Mouse (Mus musculus): ENCODE data around the gene Tmem41b.

GRCm38 (mm10) chr7:110008513-110008912 is 21.8 kb upstream of the Tmem41b start:
- TF ChIP-seq CTCF (conservative IDR thresholded peaks at IDR 0.05; ENCODE audit: low read length) (no peak), NANOG (IDR thresholded peaks at IDR 0.05; ENCODE audit: borderline replicate concordance, low read length) (no peak), POU5F1 (IDR thresholded peaks at IDR 0.05; ENCODE audit: borderline replicate concordance, low read length) (no peak)
